Mouse (Mus musculus) midbrain, embryonic 15.5 days (tissue): Measurements from ENCODE around the gene Gm11077. TPM values are rescaled to one million over a fixed set of nuclear protein-coding genes. Genes with fewer than 3 reads are reported as not detected.

Experiments used
- ATAC-seq: fragments of 200-750 bp; cut with Nextera tagmentation; replicated peaks from 2 replicates; pipeline ENCODE4 v1.8.0; 2017; ENCODE audit warnings: moderate TSS enrichment
- H3K27ac ChIP-seq: fragments of 300-500 bp; sonication (generic); 2 replicates; pipeline ENCODE4 v1.5.1; 2015; ENCODE audit warnings: mild to moderate bottlenecking, inconsistent platforms
- H3K27me3 ChIP-seq: fragments of 300-500 bp; sonication (generic); replicated peaks from 2 replicates; pipeline ENCODE4 v1.6.1; 2015; ENCODE audit warnings: inconsistent platforms
- H3K36me3 ChIP-seq: fragments of 300-500 bp; sonication (generic); replicated peaks from 2 replicates; pipeline ENCODE4 v1.6.1; 2015; ENCODE audit warnings: inconsistent platforms
- H3K4me1 ChIP-seq: fragments of 300-500 bp; sonication (generic); 2 replicates; pipeline ENCODE4 v1.6.1; 2015; ENCODE audit warnings: inconsistent platforms
- H3K4me2 ChIP-seq: fragments of 300-500 bp; sonication (generic); 2 replicates; pipeline ENCODE4 v1.6.1; 2015; ENCODE audit warnings: inconsistent platforms, mild to moderate bottlenecking, moderate library complexity
- H3K4me3 ChIP-seq: fragments of 300-500 bp; sonication (generic); 2 replicates; pipeline ENCODE4 v1.5.1; 2015; ENCODE audit warnings: mild to moderate bottlenecking, inconsistent platforms
- H3K9ac ChIP-seq: fragments of 300-500 bp; sonication (generic); 2 replicates; pipeline ENCODE4 v1.6.1; 2015; ENCODE audit warnings: mild to moderate bottlenecking, inconsistent platforms
- H3K9me3 ChIP-seq: fragments of 300-500 bp; sonication (generic); 2 replicates; pipeline ENCODE4 v1.6.1; 2016; ENCODE audit warnings: inconsistent platforms
- WGBS: fragments of 180-500 bp; shearing (Covaris S2); methylation state at CpG from one replicate; pipeline ENCODE4 v1.1.7; 2015; ENCODE audit warnings: mixed read lengths; 5-methylcytosine and 5-hydroxymethylcytosine counted together
- polyA plus RNA-seq: library from polyadenylated mRNA; unstranded; fragments of >200 nt; fragmentation: Nextera tagmentation; extraction: Ambion mirVana; gene quantifications from 2 replicates; pipeline ENCODE4 v1.2.1, GENCODE M21; 2015

The Gm11077 gene
- polyA plus RNA-seq = not detected in 2 replicates

GRCm38 (mm10) chr6:140729272-140729671 is at the start of gene Gm11077:
Gene Gm11077 (plus strand): TSS chr6:140729284.
- H3K36me3 ChIP-seq = no peaks in the 10 kb centered on the region
- no peak within 1 kb of the TSS for H3K4me3 ChIP-seq
- H3K9ac ChIP-seq = no peak within 1 kb of the TSS
- H3K27me3 ChIP-seq = no peaks in the 10 kb centered on the region
- H3K27ac ChIP-seq = no peak within 1 kb of the TSS
- no peak within 1 kb of the TSS for H3K4me2 ChIP-seq
- 92% methylated on average over 5 of the region's 5 CpGs for WGBS
- 0 out of 2 replicates have a peak, but pooled peaks cover 6% of the 10 kb centered on the region for H3K4me1 ChIP-seq
- no peaks in the 10 kb centered on the region for H3K9me3 ChIP-seq
- no peak for ATAC-seq

- H3K27ac ChIP-seq = no peak overlapping the region
- WGBS = 57% methylated on average over 7 of the region's 7 CpGs
- 0 out of 2 replicates have a peak, but pooled peaks cover 3% of the 10 kb centered on the region for H3K27me3 ChIP-seq
- H3K4me3 ChIP-seq = no peak overlapping the region
- no peak overlapping the region for H3K4me2 ChIP-seq
- ATAC-seq = no peak
- H3K4me1 ChIP-seq = peaks cover 22% of the 10 kb centered on the region
- H3K36me3 ChIP-seq = no peaks in the 10 kb centered on the region
- H3K9me3 ChIP-seq = no peaks in the 10 kb centered on the region
- no peak overlapping the region for H3K9ac ChIP-seq
These were observed 48.4 kb upstream of the Gm11077 start for GRCm38 (mm10) chr6:140680713-140681112.

GRCm38 (mm10) chr6:140682829-140683228 is 46.3 kb upstream of the Gm11077 start:
- ATAC-seq = no peak

GRCm38 (mm10) chr6:140684403-140684802 is 44.7 kb upstream of the Gm11077 start:
- no peak for ATAC-seq
- H3K36me3 ChIP-seq = no peaks in the 10 kb centered on the region
- H3K4me1 ChIP-seq = no peaks in the 10 kb centered on the region
- no peak overlapping the region for H3K9ac ChIP-seq
- H3K4me3 ChIP-seq = no peak overlapping the region
- no peak overlapping the region for H3K27ac ChIP-seq
- H3K9me3 ChIP-seq = no peaks in the 10 kb centered on the region
- 0 out of 2 replicates have a peak, but pooled peaks cover 3% of the 10 kb centered on the region for H3K27me3 ChIP-seq
- H3K4me2 ChIP-seq = no peak overlapping the region
- 95% methylated on average over 11 of the region's 11 CpGs for WGBS

More at GRCm38 (mm10) chr6:140682829-140683228, 46.3 kb upstream of the Gm11077 start:
- Histone ChIP-seq H3K9me3 (no peaks in the 10 kb centered on the region), H3K27ac (no peak overlapping the region), H3K9ac (no peak overlapping the region), H3K4me1 (peaks cover 15% of the 10 kb centered on the region), H3K4me2 (no peak overlapping the region), H3K4me3 (no peak overlapping the region), H3K27me3 (0 out of 2 replicates have a peak, but pooled peaks cover 3% of the 10 kb centered on the region), H3K36me3 (no peaks in the 10 kb centered on the region)
- 51% methylated on average over 13 of the region's 13 CpGs for WGBS

- H3K27me3 ChIP-seq = no peaks in the 10 kb centered on the region
- H3K4me3 ChIP-seq = no peak overlapping the region
- H3K4me2 ChIP-seq = no peak overlapping the region
- H3K27ac ChIP-seq = no peak overlapping the region; the same call in 1 of the 2 replicates
- no peaks in the 10 kb centered on the region for H3K4me1 ChIP-seq
- H3K9me3 ChIP-seq = no peaks in the 10 kb centered on the region
- no peak overlapping the region for H3K9ac ChIP-seq
- no peak for ATAC-seq
- H3K36me3 ChIP-seq = no peaks in the 10 kb centered on the region
- 82% methylated on average over 16 of the region's 16 CpGs for WGBS
These were observed 39.3 kb upstream of the Gm11077 start for GRCm38 (mm10) chr6:140689617-140690404.

- H3K9ac ChIP-seq = no peak overlapping the region
- H3K4me3 ChIP-seq = no peak overlapping the region
- H3K4me2 ChIP-seq = no peak overlapping the region
- H3K27me3 ChIP-seq = no peaks in the 10 kb centered on the region
- WGBS = 93% methylated on average over 6 of the region's 6 CpGs
- no peaks in the 10 kb centered on the region for H3K36me3 ChIP-seq
- no peak for ATAC-seq
- H3K4me1 ChIP-seq = peaks cover 4% of the 10 kb centered on the region; the same call in 1 of the 2 replicates
- H3K9me3 ChIP-seq = no peaks in the 10 kb centered on the region
- H3K27ac ChIP-seq = no peak overlapping the region
These were observed 36.9 kb upstream of the Gm11077 start for GRCm38 (mm10) chr6:140692160-140692559.

- ATAC-seq = no peak
- H3K9ac ChIP-seq = no peak overlapping the region
- H3K4me2 ChIP-seq = no peak overlapping the region
- 0 out of 2 replicates have a peak overlapping the region, but pooled peaks have one; percentile 25 for H3K27ac ChIP-seq
- no peaks in the 10 kb centered on the region for H3K36me3 ChIP-seq
- no peak overlapping the region for H3K4me3 ChIP-seq
- WGBS = 52% methylated on average over 12 of the region's 12 CpGs
- no peaks in the 10 kb centered on the region for H3K27me3 ChIP-seq
- H3K9me3 ChIP-seq = no peaks in the 10 kb centered on the region
- peaks cover 4% of the 10 kb centered on the region; the same call in 1 of the 2 replicates for H3K4me1 ChIP-seq
These were observed 32.7 kb upstream of the Gm11077 start for GRCm38 (mm10) chr6:140696192-140696879.

- no peak for ATAC-seq
- 79% methylated on average over 11 of the region's 11 CpGs for WGBS
- no peak overlapping the region for H3K9ac ChIP-seq
These were observed 31.1 kb upstream of the Gm11077 start for GRCm38 (mm10) chr6:140697994-140698393.

GRCm38 (mm10) chr6:140698596-140698995 is 30.5 kb upstream of the Gm11077 start:
- no peak overlapping the region for H3K4me3 ChIP-seq
- WGBS = 95% methylated on average over 1 of the region's 1 CpGs
- no peaks in the 10 kb centered on the region for H3K36me3 ChIP-seq
- ATAC-seq = no peak
- no peaks in the 10 kb centered on the region for H3K9me3 ChIP-seq
- no peak overlapping the region for H3K9ac ChIP-seq
- no peak overlapping the region for H3K27ac ChIP-seq
- peaks cover 4% of the 10 kb centered on the region; the same call in 1 of the 2 replicates for H3K4me1 ChIP-seq
- H3K4me2 ChIP-seq = no peak overlapping the region
- no peaks in the 10 kb centered on the region for H3K27me3 ChIP-seq

More at GRCm38 (mm10) chr6:140697994-140698393, 31.1 kb upstream of the Gm11077 start:
- H3K36me3 ChIP-seq = no peaks in the 10 kb centered on the region
- H3K27ac ChIP-seq = no peak overlapping the region
- peaks cover 4% of the 10 kb centered on the region; the same call in 1 of the 2 replicates for H3K4me1 ChIP-seq
- no peaks in the 10 kb centered on the region for H3K9me3 ChIP-seq
- H3K4me3 ChIP-seq = no peak overlapping the region
- no peaks in the 10 kb centered on the region for H3K27me3 ChIP-seq
- no peak overlapping the region for H3K4me2 ChIP-seq

- Histone ChIP-seq H3K9ac (no peak overlapping the region), H3K4me3 (no peak overlapping the region), H3K4me2 (no peak overlapping the region), H3K27me3 (no peaks in the 10 kb centered on the region), H3K27ac (no peak overlapping the region), H3K4me1 (no peaks in the 10 kb centered on the region), H3K9me3 (no peaks in the 10 kb centered on the region; the same call in 1 of the 2 replicates), H3K36me3 (no peaks in the 10 kb centered on the region)
- no peak for ATAC-seq
- 83% methylated on average over 6 of the region's 6 CpGs for WGBS
These were observed 27.8 kb upstream of the Gm11077 start for GRCm38 (mm10) chr6:140701259-140701658.

GRCm38 (mm10) chr6:140705132-140705531 is 24.0 kb upstream of the Gm11077 start:
- ATAC-seq = no peak
- WGBS = 81% methylated on average over 10 of the region's 10 CpGs
- H3K4me3 ChIP-seq = no peak overlapping the region
- no peaks in the 10 kb centered on the region for H3K4me1 ChIP-seq
- H3K9ac ChIP-seq = no peak overlapping the region
- no peaks in the 10 kb centered on the region; the same call in 1 of the 2 replicates for H3K9me3 ChIP-seq
- H3K36me3 ChIP-seq = no peaks in the 10 kb centered on the region
- H3K4me2 ChIP-seq = no peak overlapping the region
- H3K27me3 ChIP-seq = no peaks in the 10 kb centered on the region
- no peak overlapping the region for H3K27ac ChIP-seq

GRCm38 (mm10) chr6:140706056-140706455 is 23.0 kb upstream of the Gm11077 start:
- Histone ChIP-seq H3K27ac (no peak overlapping the region), H3K4me1 (no peaks in the 10 kb centered on the region), H3K36me3 (no peaks in the 10 kb centered on the region), H3K9me3 (no peaks in the 10 kb centered on the region; the same call in 1 of the 2 replicates), H3K4me2 (no peak overlapping the region), H3K9ac (no peak overlapping the region), H3K4me3 (no peak overlapping the region), H3K27me3 (no peaks in the 10 kb centered on the region)
- WGBS = 93% methylated on average over 5 of the region's 5 CpGs
- ATAC-seq = no peak
